Mouse (Mus musculus) gastrocnemius, postnatal 10 days (tissue): ENCODE measurements around the gene Trim39. TPM values are rescaled to one million over a fixed set of nuclear protein-coding genes. Genes with fewer than 3 reads are reported as not detected.
"Not testable (repeated sequence)": the region's sequence is repeated elsewhere in the genome, so short reads cannot be mapped to it uniquely, and the experiment has no call there.

Experiments used
- DNase-seq: peaks from one replicate; pipeline ENCODE4 v3.0.0; 2021; ENCODE audit warnings: mixed read lengths
- total RNA-seq, 2 experiments: library from RNA; stranded (reverse); gene quantifications; 2 replicates each; pipeline ENCODE4 v1.2.3; 2021

Trim39 gene
- total RNA-seq, 2 experiments from 2014 or later, result 4.8 to 7.0 TPM

DNA sequence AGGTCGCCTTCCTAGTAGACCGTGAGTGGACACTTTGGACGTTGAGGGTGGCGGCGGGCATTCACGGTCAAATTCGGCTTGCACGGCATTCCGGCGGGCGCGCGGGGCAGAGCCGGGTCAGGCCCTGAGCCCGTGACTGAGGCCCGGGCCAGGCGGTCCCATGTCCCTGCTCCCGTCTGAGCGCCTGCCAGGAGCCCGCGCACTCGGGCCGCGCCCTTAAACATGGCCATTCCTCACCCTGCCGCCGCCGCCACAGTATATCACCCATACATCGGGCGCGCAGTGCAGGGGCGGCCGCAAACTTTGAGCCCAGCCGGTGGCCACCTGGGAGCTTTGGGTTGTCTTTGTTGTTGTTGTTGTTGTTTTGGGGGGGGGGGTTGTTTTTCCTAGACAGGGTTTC is 23.2 kb downstream of the Trim39 start:
- no peak for DNase-seq

DNA sequence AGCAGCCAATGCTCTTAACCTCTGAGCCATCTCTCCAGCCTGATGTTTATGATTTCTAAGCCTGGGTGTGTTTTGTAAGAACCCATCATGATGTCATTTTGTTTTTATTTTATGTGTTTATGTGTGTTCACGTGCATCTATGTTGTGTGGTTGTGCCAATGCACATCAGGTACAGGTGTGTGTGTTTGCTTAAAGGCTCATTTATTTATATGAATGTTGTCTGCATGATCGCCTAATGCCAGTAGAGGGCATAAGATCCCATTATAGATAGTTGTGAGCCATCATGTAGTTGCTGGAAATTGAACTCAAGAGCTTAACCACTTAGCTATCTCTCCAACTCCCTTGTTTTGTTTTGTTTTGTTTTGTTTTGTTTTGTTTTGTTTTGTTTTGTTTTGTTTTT is 26.3 kb downstream of the Trim39 start:
- no peak for DNase-seq

DNA sequence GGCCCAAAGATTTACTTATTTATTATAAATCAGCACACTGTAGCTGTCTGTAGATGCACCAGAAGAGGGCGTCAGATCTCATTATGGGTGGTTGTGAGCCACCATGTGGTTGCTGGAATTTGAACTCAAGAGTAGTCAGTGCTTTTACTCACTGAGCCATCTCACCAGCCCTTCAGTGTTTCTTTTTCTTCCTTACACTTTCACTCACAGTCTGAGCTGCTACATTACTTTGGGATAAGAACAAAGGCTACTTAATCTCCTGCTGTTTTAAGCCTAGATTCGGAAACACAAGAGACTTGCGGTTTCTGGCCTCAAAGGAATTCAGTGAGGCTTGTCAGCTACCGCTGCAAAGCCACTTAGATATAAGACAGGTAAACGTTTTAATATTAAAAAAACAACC is 28.0 kb downstream of the Trim39 start:
- no peak for DNase-seq

DNA sequence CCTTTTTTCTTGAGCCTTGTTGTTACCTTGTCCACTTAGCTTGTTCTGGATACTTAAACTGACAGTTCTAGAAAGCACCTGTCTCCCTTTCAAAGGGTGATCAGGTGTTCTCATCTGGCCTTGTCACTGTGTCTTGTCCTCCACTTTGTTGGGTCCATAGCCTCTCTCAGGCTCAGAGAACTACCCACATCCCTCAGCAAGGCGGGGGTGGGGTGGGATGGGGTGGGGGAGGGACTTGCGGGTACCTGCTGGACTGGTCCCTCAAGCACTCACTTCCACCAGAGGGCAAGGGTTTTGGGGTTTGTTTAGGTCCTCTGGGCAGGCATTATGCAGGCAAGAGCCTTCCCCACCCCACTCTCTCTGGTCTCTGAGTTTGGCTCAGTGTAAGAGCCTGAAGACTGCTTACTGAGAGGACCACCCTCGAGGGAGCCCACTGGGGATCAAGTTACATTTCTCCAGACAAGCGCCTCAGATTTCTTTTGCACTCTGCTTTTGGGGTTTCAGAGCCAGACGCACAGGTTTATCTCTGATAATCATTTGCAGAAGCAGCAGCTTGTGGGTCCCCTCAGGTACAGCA is 31.3 kb downstream of the Trim39 start:
- DNase-seq, result no peak

DNA sequence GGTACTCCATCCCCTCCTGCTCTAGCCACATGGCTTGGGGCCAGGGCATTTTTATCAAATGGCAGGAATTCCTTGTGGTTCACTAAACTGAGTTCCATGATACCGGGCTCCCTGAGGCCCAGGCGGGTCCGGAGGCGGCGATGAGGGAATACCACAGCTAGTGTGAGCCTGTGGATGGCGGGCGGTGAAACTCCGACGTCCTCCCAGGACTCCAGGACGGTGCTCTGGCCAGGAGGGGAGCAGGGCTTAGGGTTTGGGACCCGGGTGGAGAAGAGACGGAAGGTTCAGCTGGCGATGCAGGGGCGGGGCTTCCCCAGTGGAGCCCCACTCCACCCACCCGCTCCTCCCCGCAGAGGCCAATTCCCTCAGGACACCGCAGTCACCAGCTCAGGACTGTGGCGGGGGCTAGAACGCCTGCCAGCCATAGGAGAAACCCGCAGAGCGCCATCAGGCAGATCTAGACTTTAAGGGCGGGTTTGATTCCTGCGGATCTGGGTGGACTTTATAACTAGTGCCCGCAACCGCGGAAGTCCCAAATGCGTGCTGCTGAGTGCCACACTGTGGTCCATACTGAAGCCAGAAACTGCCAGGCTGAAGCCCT is 34.6 kb downstream of the Trim39 start:
- DNase-seq, result no peak

DNA sequence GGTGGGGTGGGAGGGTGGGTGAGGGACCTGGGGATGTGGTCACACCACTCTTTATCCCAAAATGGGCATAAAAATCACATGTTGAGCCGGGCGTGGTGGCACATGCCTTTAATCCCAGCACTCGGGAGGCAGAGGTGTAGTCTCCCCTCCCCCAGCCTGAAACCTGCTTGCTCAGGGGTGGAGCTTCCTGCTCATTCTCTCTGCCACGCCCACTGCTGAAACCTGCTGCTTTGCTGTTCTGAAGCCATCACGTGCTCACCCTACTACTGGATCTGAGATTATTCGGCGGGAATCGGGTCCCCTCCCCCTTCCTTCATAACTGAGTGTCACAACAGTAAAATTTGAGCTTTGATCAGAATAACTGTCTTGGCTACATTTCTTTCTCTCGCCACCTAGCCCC is 36.7 kb downstream of the Trim39 start:
- DNase-seq, result not testable (repeated sequence)

DNA sequence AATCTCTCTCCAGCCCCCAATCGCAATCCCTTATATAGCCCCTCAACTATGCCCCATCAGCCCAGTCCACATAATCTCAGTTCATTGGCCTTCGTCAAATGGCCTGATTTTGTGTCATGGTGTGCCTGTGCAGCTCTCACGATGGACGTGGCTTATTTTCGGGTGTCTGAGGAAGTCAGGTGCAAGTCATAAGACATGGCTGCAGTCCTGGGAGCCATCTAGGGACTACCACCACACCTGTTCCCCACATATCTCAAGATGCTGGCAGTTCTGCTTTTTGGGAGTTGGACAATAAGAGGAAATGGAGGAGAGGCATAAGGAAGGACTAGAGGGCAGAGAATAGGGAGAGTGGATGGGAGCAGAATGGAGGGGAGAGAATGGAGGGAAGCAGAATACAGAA is 38.5 kb downstream of the Trim39 start:
- DNase-seq, result no peak

DNA sequence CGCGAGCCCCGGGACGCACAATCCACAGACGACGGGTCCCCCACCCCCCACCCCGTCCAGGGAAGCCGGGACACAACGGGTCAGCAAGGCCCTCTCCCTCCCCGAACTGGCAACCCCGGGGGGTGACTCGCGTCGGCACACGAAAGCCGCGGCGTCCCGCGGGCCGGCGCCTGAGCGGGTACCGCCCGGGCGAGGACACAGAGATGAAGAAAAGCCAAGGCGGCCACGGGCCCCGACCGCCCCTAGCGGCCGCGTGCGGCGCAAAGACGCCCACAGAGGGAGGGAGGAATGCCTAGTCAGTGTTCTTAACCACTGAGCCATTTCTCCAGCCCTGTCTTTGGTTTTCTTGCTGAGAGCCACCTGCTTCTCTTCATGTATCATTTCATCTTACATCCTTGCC is 40.7 kb downstream of the Trim39 start:
- DNase-seq, result peak; percentile 87

DNA sequence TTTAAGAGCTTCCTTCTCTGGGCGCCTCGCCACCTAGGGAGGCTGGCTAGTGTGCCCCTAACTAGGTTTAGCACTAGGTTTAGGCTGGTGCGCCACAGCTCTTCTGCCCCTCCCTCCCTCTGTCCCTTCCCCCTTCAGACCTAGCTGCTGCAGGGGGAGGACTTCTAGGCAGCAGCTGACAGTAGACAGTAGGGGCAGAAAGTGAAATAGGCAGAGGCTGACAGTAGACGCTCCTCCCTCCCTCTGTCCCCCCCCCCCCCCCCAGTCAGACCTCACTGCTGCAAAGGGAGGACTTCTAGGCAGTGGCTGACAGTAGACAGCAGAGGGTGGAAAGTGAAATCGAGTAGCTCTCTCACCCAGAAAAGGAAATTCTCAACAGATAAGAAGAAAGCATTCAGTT is 43.0 kb downstream of the Trim39 start:
- DNase-seq, result no peak

DNA sequence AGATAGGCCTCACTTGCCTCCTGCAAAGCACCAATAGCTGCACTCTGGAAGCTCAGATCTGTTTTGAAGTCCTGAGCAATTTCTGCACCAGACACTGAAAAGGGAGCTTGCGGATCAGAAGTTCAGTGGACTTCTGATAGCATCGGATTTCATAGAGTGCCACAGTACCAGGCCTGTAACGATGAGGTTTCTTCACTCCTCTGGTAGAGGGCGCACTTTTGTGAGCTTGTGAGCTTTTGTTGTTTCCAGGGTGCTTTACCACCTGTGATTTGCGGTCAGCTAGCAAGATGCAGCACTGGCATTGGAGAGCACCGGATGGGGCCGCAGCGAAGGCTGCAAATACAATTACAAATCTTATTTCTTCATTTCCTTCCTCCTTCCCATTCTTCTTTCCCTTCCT is 45.1 kb downstream of the Trim39 start:
- no peak for DNase-seq

DNA sequence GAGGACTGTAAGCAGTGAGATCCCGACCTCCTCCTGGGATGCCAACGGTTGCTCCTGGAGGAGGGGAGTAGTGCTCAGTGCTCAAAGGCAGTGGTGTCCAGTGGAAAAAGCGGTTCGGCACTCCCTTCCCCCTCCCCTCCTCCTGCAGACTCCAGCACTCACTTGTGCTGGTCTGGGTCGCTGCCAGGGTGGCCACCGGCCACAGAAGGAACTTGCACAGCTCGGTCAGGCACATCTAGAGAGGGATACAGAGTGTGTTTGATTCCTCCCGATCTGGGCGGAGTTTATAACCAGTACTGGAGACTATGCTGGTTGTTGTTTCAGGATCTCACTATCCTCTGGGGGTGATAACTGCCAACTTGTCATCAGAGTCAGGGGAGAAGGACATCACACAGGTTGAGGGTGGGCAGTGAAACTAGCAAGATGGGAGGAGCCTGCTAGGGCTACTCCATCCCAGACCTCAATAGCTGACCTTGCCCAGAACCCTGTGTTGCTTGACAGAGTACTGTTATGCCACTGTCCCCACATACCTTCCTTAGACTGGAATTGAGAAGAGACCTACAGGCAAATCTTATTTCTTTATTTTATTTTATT is 46.7 kb downstream of the Trim39 start:
- DNase-seq, result peak; percentile 13

DNA sequence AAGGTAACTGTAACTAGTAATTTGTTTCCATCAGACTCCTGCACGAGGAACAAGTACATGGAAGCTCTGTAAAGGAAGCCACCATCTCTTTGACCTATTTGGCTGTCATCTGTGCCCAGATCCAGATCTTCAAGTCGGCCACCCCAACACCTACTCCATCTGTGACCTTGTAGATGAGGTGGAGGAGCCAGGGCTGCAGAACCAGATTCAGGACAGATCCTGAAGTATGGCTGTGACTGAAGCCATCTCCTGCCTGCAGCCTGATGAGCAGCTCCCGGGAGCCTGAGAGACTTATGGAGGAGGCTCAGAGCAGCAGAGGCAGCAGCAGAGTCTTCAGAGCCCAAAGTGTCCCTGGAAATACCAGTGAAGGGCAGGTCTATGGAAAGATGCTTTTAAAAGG is 47.6 kb downstream of the Trim39 start:
- DNase-seq, result no peak

DNA sequence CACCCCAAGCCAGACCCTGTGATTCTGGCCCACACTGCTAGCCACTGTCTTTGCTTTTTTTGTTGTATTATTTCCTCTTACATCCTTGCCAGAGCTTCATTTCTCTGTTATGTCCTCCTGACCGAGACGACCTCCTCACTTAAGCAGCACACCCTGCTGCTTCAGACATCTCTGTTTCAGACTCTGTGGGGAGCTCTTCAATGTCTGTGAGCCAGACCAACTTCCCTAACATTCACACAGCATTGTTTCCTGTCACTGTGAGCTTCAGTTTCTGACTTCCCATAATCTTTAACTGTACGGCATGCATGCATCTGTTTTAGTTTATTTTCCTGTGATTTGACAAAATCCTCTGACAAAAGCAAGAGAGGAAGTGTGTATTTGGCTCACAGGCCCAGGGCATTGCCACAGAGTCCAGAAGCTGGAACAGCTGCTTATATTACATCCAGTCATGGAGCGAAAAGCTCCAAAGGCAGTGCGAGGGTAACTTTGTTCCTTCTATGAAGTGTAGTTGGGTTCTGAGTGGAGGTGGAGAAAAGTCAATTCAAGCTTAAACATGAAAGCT is 53.4 kb downstream of the Trim39 start:
- no peak for DNase-seq

DNA sequence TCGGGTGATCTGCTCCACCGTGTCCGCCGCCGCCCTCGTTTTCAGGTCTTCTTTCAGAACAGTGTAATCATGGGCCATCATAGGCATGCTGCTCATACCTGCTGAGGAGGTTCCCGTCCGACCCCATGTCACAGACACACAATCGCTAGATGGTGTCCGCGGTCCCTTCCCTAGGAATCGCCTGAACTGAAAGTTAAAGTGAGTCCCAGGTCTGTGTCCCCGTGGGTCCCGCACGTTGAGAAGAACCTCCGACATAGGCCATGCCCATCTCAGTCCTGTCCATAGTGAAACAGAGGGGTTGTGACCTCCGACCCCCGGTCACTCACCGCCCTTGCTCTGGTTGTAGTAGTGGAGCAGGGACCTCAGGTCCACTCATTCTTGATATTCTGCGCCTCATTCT is 56.5 kb downstream of the Trim39 start:
- no peak for DNase-seq

Other genes with a start within 250 kb of the Trim39 start
- 1 to 10 TPM; 5.2 to 6.7 TPM for gene H2-T23, start 239.4 kb downstream of the Trim39 start, total RNA-seq
- 1 to 10 TPM; 8.1 to 8.8 TPM for gene H2-T22, start 229.5 kb downstream of the Trim39 start, total RNA-seq
- under 1 TPM in 1 of 2 experiments, not detected in 1; 0.16 TPM for gene Gm6034, start 229.3 kb downstream of the Trim39 start, total RNA-seq
- 1 to 10 TPM; 1.6 to 2.0 TPM for gene Gm11127, start 213.9 kb downstream of the Trim39 start, total RNA-seq
- not detected for gene Gm19684, start 150.6 kb downstream of the Trim39 start, total RNA-seq
- not detected for gene Gm7030, start 142.8 kb downstream of the Trim39 start, total RNA-seq
- gene Gm8909, start 103.7 kb downstream of the Trim39 start, total RNA-seq, result not detected
- not detected for gene H2-T3, start 82.0 kb downstream of the Trim39 start, total RNA-seq
- gene Rpp21, start 14.2 kb downstream of the Trim39 start, total RNA-seq, result 10 to 100 TPM; 26.3 to 28.5 TPM
- not detected for gene H2-M10.2, start 14.2 kb upstream of the Trim39 start, total RNA-seq
- gene H2-M10.1, start 53.9 kb upstream of the Trim39 start, total RNA-seq, result not detected
- not detected for gene H2-M10.3, start 96.2 kb upstream of the Trim39 start, total RNA-seq
- not detected for gene H2-M10.4, start 190.1 kb upstream of the Trim39 start, total RNA-seq